In the genomic region with DNA sequence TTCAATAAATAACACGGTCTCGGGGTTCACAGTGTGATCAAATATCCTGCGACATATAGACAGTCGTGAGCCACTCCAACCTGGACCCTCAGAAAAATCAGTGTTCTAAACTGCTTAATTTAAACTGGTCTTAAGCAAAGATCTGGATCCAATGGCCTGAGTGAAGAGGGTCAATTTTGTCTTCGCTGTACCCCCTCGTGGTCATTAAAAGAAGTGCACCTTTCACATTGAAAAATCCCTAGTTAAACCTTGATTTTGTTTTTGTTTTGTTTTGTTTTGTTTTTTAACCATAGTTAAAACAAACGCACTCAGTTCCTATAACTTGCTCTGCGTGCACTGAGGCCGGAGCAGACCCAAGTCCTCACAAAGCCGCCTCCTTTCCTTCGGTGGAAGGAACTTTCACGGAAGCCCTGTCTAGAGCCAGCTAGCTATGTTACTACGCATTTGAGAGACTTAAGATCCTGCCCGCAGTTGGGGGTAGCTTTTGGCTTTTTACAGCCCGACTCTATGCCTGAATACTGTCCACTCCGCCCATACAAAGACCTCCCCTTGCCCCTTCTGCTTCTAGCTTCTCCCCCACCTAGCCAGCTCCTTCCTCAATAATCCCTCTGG, we compare ENCODE assay signal across 8 mouse cellular contexts. TPM values are rescaled to one million over a fixed set of nuclear protein-coding genes. Genes with fewer than 3 reads are reported as not detected.
DNase-seq lines count a peak whose midpoint lies in the region; ATAC-seq and TF ChIP-seq lines count a peak whose summit lies in the region.

No protein-coding gene starts in this region.

- no peaks in the 10 kb centered on the region for H3K27me3 ChIP-seq in heart, embryonic 11.5 days (ENCODE audit: control insufficient read depth, insufficient read depth, low read length)
- no peaks in the 10 kb centered on the region for H3K27me3 ChIP-seq in G1E (ENCODE audit: insufficient read depth, low read length)
- no peaks in the 10 kb centered on the region for H3K27me3 ChIP-seq in forebrain, embryonic 10.5 days (ENCODE audit: poor library complexity, severe bottlenecking)
- no peaks in the 10 kb centered on the region for H3K27me3 ChIP-seq in kidney, embryonic 16.5 days (ENCODE audit: insufficient read depth, low read length)
- no peaks in the 10 kb centered on the region for H3K27me3 ChIP-seq in midbrain, embryonic 14.5 days (ENCODE audit: control insufficient read depth, insufficient read depth, low read length)

- H3K4me2 ChIP-seq in heart, embryonic 11.5 days: peak overlapping the region; percentile 79
- H3K4me2 ChIP-seq in kidney, embryonic 16.5 days (replicated peaks; ENCODE audit: low read depth, low read length): peak overlapping the region; percentile 90
- H3K4me2 ChIP-seq in midbrain, embryonic 14.5 days (ENCODE audit: low read length): peak overlapping the region; percentile 84

- H3K9ac ChIP-seq in heart, embryonic 11.5 days (ENCODE audit: low read depth, low read length): peak overlapping the region; percentile 88
- H3K9ac ChIP-seq in kidney, embryonic 16.5 days (replicated peaks; ENCODE audit: low read length): peak overlapping the region; percentile 86
- H3K9ac ChIP-seq in midbrain, embryonic 14.5 days (replicated peaks; ENCODE audit: low read length): peak overlapping the region; percentile 86

- H3K36me3 ChIP-seq in heart, embryonic 11.5 days (ENCODE audit: control insufficient read depth, insufficient read depth, low read length): peaks cover 3% of the 10 kb centered on the region; the same call in 1 of the 2 replicates
- peaks cover 43% of the 10 kb centered on the region for H3K36me3 ChIP-seq in G1E (replicated peaks)
- H3K36me3 ChIP-seq in forebrain, embryonic 10.5 days (replicated peaks): peaks cover 42% of the 10 kb centered on the region
- H3K36me3 ChIP-seq in kidney, embryonic 16.5 days (ENCODE audit: insufficient read depth, low read length): peaks cover 29% of the 10 kb centered on the region
- peaks cover 32% of the 10 kb centered on the region for H3K36me3 ChIP-seq in midbrain, embryonic 14.5 days (ENCODE audit: control insufficient read depth, insufficient read depth, low read length)

- ATAC-seq in heart, embryonic 11.5 days (replicated peaks; ENCODE audit: insufficient number of reproducible peaks, low FRiP score, low TSS enrichment): no peak
- no peak for ATAC-seq in G1E (ENCODE audit: extremely low read depth, insufficient number of reproducible peaks, low FRiP score, poor library complexity, severe bottlenecking)
- no peak for ATAC-seq in kidney, embryonic 16.5 days (ENCODE audit: low FRiP score, low TSS enrichment)
- no peak for ATAC-seq in midbrain, embryonic 14.5 days (ENCODE audit: low FRiP score, low TSS enrichment)

- peak overlapping the region; percentile 82; the same call in 1 of the 2 replicates for H3K27ac ChIP-seq in heart, embryonic 11.5 days (ENCODE audit: low read depth, low read length)
- H3K27ac ChIP-seq in forebrain, embryonic 10.5 days: peak overlapping the region; percentile 100
- H3K27ac ChIP-seq in kidney, embryonic 16.5 days (ENCODE audit: low read length): peak overlapping the region; percentile 81
- H3K27ac ChIP-seq in midbrain, embryonic 14.5 days (replicated peaks; ENCODE audit: low read depth, low read length): peak overlapping the region; percentile 45; the same call in 1 of the 2 replicates

- H3K4me3 ChIP-seq in heart, embryonic 11.5 days (ENCODE audit: low read depth, low read length): peak overlapping the region; percentile 95
- peak overlapping the region; percentile 97 for H3K4me3 ChIP-seq in G1E (ENCODE audit: low read depth, low read length)
- H3K4me3 ChIP-seq in forebrain, embryonic 10.5 days: peak overlapping the region; percentile 96
- peak overlapping the region; percentile 89 for H3K4me3 ChIP-seq in kidney, embryonic 16.5 days (ENCODE audit: low read length)
- H3K4me3 ChIP-seq in midbrain, embryonic 14.5 days (replicated peaks; ENCODE audit: low read depth, low read length): peak overlapping the region; percentile 92

- DNase-seq in heart, adult 11 months: no peak
- peak; percentile 31 for DNase-seq in G1E (ENCODE audit: low spot score)
- peak; percentile 38 for DNase-seq in forebrain, embryonic 10.5 days (ENCODE audit: extremely low spot score, low spot score)
- DNase-seq in midbrain, embryonic 14.5 days: peak; percentile 70
- DNase-seq in testis, postnatal 14 days (ENCODE audit: low spot score): no peak
- no peak for DNase-seq in right cerebral cortex, adult 2 months (ENCODE audit: low spot score in 2 of 2)

- 4% methylated on average over 16 of the region's 16 CpGs for WGBS in heart, embryonic 11.5 days (ENCODE audit: insufficient replicate concordance)
- 6% methylated on average over 16 of the region's 16 CpGs for WGBS in forebrain, embryonic 10.5 days
- WGBS in kidney, embryonic 16.5 days: 6% methylated on average over 16 of the region's 16 CpGs
- 5% methylated on average over 16 of the region's 16 CpGs for WGBS in midbrain, embryonic 14.5 days

- no peaks in the 10 kb centered on the region for H3K9me3 ChIP-seq in heart, embryonic 11.5 days (replicated peaks; ENCODE audit: control insufficient read depth, low read length)
- H3K9me3 ChIP-seq in G1E (replicated peaks): no peaks in the 10 kb centered on the region
- H3K9me3 ChIP-seq in forebrain, embryonic 10.5 days: no peaks in the 10 kb centered on the region
- no peaks in the 10 kb centered on the region for H3K9me3 ChIP-seq in kidney, embryonic 16.5 days (ENCODE audit: low read length)
- H3K9me3 ChIP-seq in midbrain, embryonic 14.5 days (ENCODE audit: control insufficient read depth, low read length): no peaks in the 10 kb centered on the region

- TF ChIP-seq CTCF in G1E (IDR thresholded peaks at IDR 0.05; ENCODE audit: low read depth, low read length): peak; percentile 45; the same call in 1 of the 2 replicates

- no peaks in the 10 kb centered on the region; the same call in 1 of the 2 replicates for H3K4me1 ChIP-seq in heart, embryonic 11.5 days (ENCODE audit: control insufficient read depth, insufficient read depth, low read length)
- H3K4me1 ChIP-seq in G1E (ENCODE audit: insufficient read depth, low read depth, low read length): peaks cover 36% of the 10 kb centered on the region
- peaks cover 28% of the 10 kb centered on the region for H3K4me1 ChIP-seq in forebrain, embryonic 10.5 days
- H3K4me1 ChIP-seq in kidney, embryonic 16.5 days (ENCODE audit: insufficient read depth, low read length): peaks cover 15% of the 10 kb centered on the region
- peaks cover 8% of the 10 kb centered on the region; the same call in 1 of the 2 replicates for H3K4me1 ChIP-seq in midbrain, embryonic 14.5 days (ENCODE audit: control insufficient read depth, insufficient read depth, low read length)

RNA-seq across cellular contexts. Expression of a gene that starts 1.2 kb away (rescaled TPM):
- polyA plus RNA-seq in heart, embryonic 11.5 days (2014; fragmentation: Nextera tagmentation; extraction: Ambion mirVana): 36.8 and 37.1 TPM in 2 replicates
- 27.3 and 36.3 TPM in 2 replicates for total RNA-seq in G1E (2014; fragmentation: Nextera tagmentation)
- total RNA-seq in G1E (2017): 83.3 and 92.8 TPM in 2 replicates
- 56.2 and 61.0 TPM in 2 replicates for polyA plus RNA-seq in G1E (2012)
- polyA plus RNA-seq in forebrain, embryonic 10.5 days (2016; fragmentation: Nextera tagmentation; extraction: Ambion mirVana): 78.5 and 81.4 TPM in 2 replicates
- polyA plus RNA-seq in kidney, embryonic 16.5 days (2015; fragmentation: Nextera tagmentation; extraction: Ambion mirVana): 68.9 and 73.7 TPM in 2 replicates
- 52.9 and 83.1 TPM in 2 replicates for polyA plus RNA-seq in midbrain, embryonic 14.5 days (2014; fragmentation: Nextera tagmentation; extraction: Ambion mirVana)

RNA-seq across cellular contexts. Expression of a gene that starts 5.2 kb away (rescaled TPM):
- polyA plus RNA-seq in heart, embryonic 11.5 days (2014; fragmentation: Nextera tagmentation; extraction: Ambion mirVana): 12.9 and 13.8 TPM in 2 replicates
- total RNA-seq in G1E (2014; fragmentation: Nextera tagmentation) (213 and 225 TPM in 2 replicates), G1E (2017) (126 and 139 TPM in 2 replicates)
- 57.5 and 58.4 TPM in 2 replicates for polyA plus RNA-seq in G1E (2012)
- polyA plus RNA-seq in forebrain, embryonic 10.5 days (2016; fragmentation: Nextera tagmentation; extraction: Ambion mirVana): 9.3 and 9.4 TPM in 2 replicates
- 18.8 and 20.1 TPM in 2 replicates for polyA plus RNA-seq in kidney, embryonic 16.5 days (2015; fragmentation: Nextera tagmentation; extraction: Ambion mirVana)
- polyA plus RNA-seq in midbrain, embryonic 14.5 days (2014; fragmentation: Nextera tagmentation; extraction: Ambion mirVana): 50.3 and 52.6 TPM in 2 replicates

Comparison
In these comparisons a context has a peak if more than half of its experiments do, and no peak if none do; other contexts are left out.
1. H3K27ac ChIP-seq: peak in every context shown above with its lines; median percentile 100 in forebrain, embryonic 10.5 days; 82 in heart, embryonic 11.5 days; 81 in kidney, embryonic 16.5 days; 45 in midbrain, embryonic 14.5 days.
2. DNase-seq: peak in G1E (single experiment), forebrain, embryonic 10.5 days (single experiment) and midbrain, embryonic 14.5 days (single experiment); none in heart, adult 11 months (single experiment), testis, postnatal 14 days (single experiment) and right cerebral cortex, adult 2 months (0 of 2).
3. Peak in every context shown above with its lines, with median percentiles within 50 percentile points of each other: H3K4me2 ChIP-seq, H3K4me3 ChIP-seq and H3K9ac ChIP-seq.